Mouse (Mus musculus) lung, postnatal 0 days (tissue): Measurements from ENCODE around the gene Efcab7. TPM values are rescaled to one million over a fixed set of nuclear protein-coding genes. Genes with fewer than 3 reads are reported as not detected.

ENCODE experiments used
- ATAC-seq: fragments of 200-750 bp; cut with Nextera tagmentation; 2 replicates; pipeline ENCODE4 v1.8.0; 2017; ENCODE audit warnings: moderate library complexity
- DNase-seq: peaks from one replicate; pipeline ENCODE4 v3.0.0-alpha.2; 2016; ENCODE audit warnings: low spot score
- H3K27ac ChIP-seq: fragments of 300-500 bp; sonication (generic); 2 replicates; pipeline ENCODE4 v1.5.1; 2014; ENCODE audit warnings: antibody characterized with exemption, mild to moderate bottlenecking, low read length, mixed read lengths
- H3K27me3 ChIP-seq: fragments of 300-500 bp; sonication (generic); replicated peaks from 2 replicates; pipeline ENCODE4 v1.6.1; 2014; ENCODE audit warnings: low read length, mixed read lengths; ENCODE audit not compliant: insufficient read depth
- H3K36me3 ChIP-seq: fragments of 300-500 bp; sonication (generic); 2 replicates; pipeline ENCODE4 v1.6.1; 2014; ENCODE audit warnings: low read length, mixed read lengths; ENCODE audit not compliant: insufficient read depth
- H3K4me1 ChIP-seq: fragments of 300-500 bp; sonication (generic); 2 replicates; pipeline ENCODE4 v1.6.1; 2014; ENCODE audit warnings: antibody characterized with exemption, low read depth, low read length, mixed read lengths; ENCODE audit not compliant: insufficient read depth
- H3K4me2 ChIP-seq: fragments of 300-500 bp; sonication (generic); replicated peaks from 2 replicates; pipeline ENCODE4 v1.6.1; 2014; ENCODE audit warnings: low read depth, mild to moderate bottlenecking, low read length, moderate library complexity, mixed read lengths
- H3K4me3 ChIP-seq: fragments of 300-500 bp; sonication (generic); 2 replicates; pipeline ENCODE4 v1.5.1; 2014; ENCODE audit warnings: low read depth, low read length
- H3K9ac ChIP-seq: fragments of 300-500 bp; sonication (generic); replicated peaks from 2 replicates; pipeline ENCODE4 v1.6.1; 2014; ENCODE audit warnings: low read depth, mild to moderate bottlenecking
- H3K9me3 ChIP-seq: fragments of 300-500 bp; sonication (generic); 2 replicates; pipeline ENCODE4 v1.6.1; 2016; ENCODE audit warnings: low read length, mixed read lengths
- CTCF ChIP-seq: IDR thresholded peaks from 2 replicates; pipeline ENCODE4 v1.5.1; 2016; ENCODE audit warnings: antibody characterized with exemption, mild to moderate bottlenecking
- EP300 ChIP-seq: IDR thresholded peaks from 2 replicates; pipeline ENCODE4 v1.6.1; 2016; ENCODE audit warnings: antibody characterized with exemption, mild to moderate bottlenecking, control low read depth
- WGBS: fragments of 180-500 bp; shearing (Covaris S2); extraction: QIAGEN DNeasy Blood & Tissue Kit; methylation state at CpG from one replicate; pipeline ENCODE4 v1.1.7; 2014; 5-methylcytosine and 5-hydroxymethylcytosine counted together
- polyA plus RNA-seq: library from polyadenylated mRNA; unstranded; fragments of >200 nt; fragmentation: Nextera tagmentation; extraction: Ambion mirVana; gene quantifications from 2 replicates; pipeline ENCODE4 v1.2.1, GENCODE M21; 2015

Gene Efcab7
- polyA plus RNA-seq, 1 experiment from 2014 or later = 11.3 TPM

DNA sequence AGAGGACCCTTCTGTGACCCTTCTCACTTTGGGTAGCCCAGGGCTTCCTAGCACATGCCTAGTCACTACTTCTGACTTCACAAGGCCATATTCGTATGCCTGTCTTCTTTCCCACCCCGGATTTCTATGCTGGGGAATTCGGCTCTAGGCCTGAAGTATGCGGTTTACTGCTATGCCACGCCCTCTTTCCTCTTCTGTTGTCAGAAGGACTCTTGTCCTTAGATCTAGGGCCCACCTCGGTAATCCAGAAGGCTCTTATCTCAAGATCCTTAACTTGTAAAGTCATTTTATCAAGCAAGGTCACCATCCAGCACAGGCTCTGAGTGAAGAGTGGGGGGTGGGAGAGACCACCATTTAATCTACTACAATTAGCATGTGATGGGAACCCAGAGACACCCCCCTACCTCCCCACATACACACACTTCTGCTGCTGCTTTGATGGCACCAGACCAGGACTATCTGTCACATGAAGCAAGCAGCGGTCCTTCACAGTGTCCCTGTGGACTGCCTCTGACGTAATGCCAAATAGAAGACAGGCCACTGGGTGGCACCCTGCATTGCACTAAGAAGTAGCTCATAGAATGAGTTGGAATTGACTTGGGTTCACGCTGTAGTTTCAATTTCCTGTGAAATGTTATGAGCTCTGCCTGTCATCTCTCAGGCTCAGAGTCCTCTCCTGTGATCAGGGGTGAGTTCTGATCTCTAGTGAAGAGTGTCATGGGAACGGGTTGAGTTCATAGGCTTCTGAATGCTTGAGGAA is 112.8 kb downstream of the Efcab7 start:
- Histone ChIP-seq H3K27ac (peak overlapping the region; percentile 78), H3K4me1 (peaks cover 4% of the 10 kb centered on the region; the same call in 1 of the 2 replicates), H3K9me3 (no peaks in the 10 kb centered on the region), H3K9ac (no peak overlapping the region), H3K4me2 (peak overlapping the region; percentile 42), H3K27me3 (no peaks in the 10 kb centered on the region), H3K4me3 (no peak overlapping the region), H3K36me3 (no peaks in the 10 kb centered on the region)
- DNase-seq = peak; percentile 89
- ATAC-seq = peak; percentile 86
- peak; percentile 74 for TF ChIP-seq EP300
- TF ChIP-seq CTCF = peak; percentile 68
- 32% methylated on average over 10 of the region's 10 CpGs for WGBS

DNA sequence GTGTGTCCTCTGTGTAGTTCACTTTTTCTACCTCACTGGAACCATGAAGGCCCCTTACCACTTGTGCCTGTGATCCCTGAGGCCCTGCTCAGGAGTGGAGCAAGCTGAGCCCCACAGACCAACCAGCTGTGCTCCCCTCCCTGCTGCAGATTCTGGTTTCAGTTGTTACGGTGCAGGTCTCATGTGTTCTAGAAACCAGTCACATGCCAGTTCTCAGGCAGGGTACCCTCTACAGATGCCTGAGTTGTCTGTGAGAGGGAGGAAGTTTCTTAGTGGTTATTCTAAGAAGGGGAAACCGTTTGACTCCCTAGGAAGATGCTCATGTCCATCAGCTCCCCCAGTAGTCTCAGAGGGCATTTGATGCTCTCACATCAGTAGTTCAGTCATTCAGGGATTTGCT is 115.6 kb downstream of the Efcab7 start:
- Histone ChIP-seq H3K27me3 (no peaks in the 10 kb centered on the region), H3K27ac (no peak overlapping the region), H3K4me1 (peaks cover 4% of the 10 kb centered on the region; the same call in 1 of the 2 replicates), H3K4me2 (no peak overlapping the region), H3K4me3 (no peak overlapping the region), H3K9me3 (no peaks in the 10 kb centered on the region), H3K36me3 (no peaks in the 10 kb centered on the region), H3K9ac (no peak overlapping the region)
- WGBS = 59% methylated on average over 2 of the region's 2 CpGs
- TF ChIP-seq EP300 (no peak), CTCF (no peak)
- ATAC-seq = no peak
- no peak for DNase-seq

DNA sequence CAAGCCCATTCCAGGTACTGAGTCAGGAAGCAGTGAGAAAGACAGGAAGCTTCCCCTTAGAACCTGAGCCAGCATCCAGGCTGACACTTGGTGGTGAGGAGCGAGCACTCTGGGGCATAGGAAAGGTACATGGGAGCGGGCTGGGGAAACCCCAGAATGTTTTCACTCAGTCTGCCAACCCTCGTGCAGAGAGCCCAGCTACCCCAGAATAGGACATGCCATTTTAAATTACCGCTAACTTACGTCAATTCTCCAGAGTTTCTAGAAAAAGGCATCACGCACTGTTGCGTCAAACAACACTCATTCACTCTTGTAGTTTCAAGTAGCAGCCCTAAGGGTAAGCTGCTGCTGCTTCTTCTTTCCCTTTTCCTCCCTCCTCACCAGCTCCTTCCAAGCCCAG is 116.0 kb downstream of the Efcab7 start:
- no peak overlapping the region for H3K4me3 ChIP-seq
- DNase-seq (peak; percentile 35), ATAC-seq (no peak)
- peak; percentile 42; the same call in 1 of the 2 replicates for TF ChIP-seq EP300
- no peak for TF ChIP-seq CTCF
- no peaks in the 10 kb centered on the region for H3K9me3 ChIP-seq
- whole genome bisulfite sequencing = 75% methylated on average over 7 of the region's 7 CpGs
- H3K27me3 ChIP-seq = no peaks in the 10 kb centered on the region
- H3K4me2 ChIP-seq = no peak overlapping the region
- no peaks in the 10 kb centered on the region for H3K36me3 ChIP-seq
- no peak overlapping the region for H3K27ac ChIP-seq
- H3K4me1 ChIP-seq = peaks cover 4% of the 10 kb centered on the region; the same call in 1 of the 2 replicates
- H3K9ac ChIP-seq = no peak overlapping the region

DNA sequence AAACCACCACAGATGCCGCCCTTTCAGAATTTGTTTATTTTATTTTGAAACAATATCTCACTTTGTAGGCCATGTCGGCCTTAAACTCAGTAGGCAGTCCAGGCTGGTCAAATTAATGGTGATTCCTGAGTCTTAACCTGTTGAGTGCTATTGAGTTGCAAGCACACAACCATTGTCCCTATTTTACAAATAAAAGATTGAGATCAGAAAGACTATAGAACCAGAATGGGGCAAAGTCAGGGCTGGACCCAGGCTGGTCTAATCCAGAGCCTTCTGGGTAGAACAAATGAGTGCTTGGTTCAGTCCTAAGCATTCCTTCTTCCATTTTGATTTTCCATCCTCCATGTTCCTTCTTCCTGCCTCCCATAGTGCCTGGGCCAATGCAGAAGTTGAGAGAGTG is 117.5 kb downstream of the Efcab7 start:
- Histone ChIP-seq H3K4me3 (no peak overlapping the region), H3K36me3 (no peaks in the 10 kb centered on the region), H3K9ac (no peak overlapping the region), H3K4me2 (no peak overlapping the region), H3K4me1 (no peaks in the 10 kb centered on the region), H3K9me3 (no peaks in the 10 kb centered on the region), H3K27ac (0 out of 2 replicates have a peak overlapping the region, but pooled peaks have one; percentile 32), H3K27me3 (no peaks in the 10 kb centered on the region)
- WGBS = 81% methylated on average over 2 of the region's 2 CpGs
- no peak for TF ChIP-seq CTCF
- no peak for TF ChIP-seq EP300
- DNase-seq (no peak), ATAC-seq (no peak)

DNA sequence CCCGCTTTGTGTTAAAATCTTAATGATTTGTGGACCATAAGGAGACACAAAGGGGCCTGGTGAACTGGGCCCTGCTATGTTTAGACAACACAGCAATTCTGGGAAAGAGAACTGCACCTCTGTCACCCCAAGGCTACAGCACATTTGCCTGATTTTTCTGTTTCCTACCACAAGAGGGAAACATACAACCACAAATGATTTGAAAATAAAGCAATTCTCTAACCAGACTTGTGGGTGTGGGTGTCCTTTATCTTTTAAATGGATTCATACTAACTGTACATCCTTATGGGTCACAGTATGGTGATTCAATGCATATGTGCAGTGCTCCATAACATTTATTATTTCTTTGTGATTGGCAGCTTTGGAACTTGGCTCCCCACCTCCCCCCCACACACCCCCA is 118.2 kb downstream of the Efcab7 start:
- whole genome bisulfite sequencing = 57% methylated on average over 1 of the region's 1 CpGs
- Histone ChIP-seq H3K27me3 (no peaks in the 10 kb centered on the region), H3K4me1 (no peaks in the 10 kb centered on the region), H3K9ac (no peak overlapping the region), H3K36me3 (no peaks in the 10 kb centered on the region), H3K4me2 (no peak overlapping the region), H3K27ac (no peak overlapping the region), H3K9me3 (no peaks in the 10 kb centered on the region), H3K4me3 (no peak overlapping the region)
- ATAC-seq (peak; percentile 44), DNase-seq (peak; percentile 76)
- TF ChIP-seq CTCF (peak; percentile 76), EP300 (no peak)

DNA sequence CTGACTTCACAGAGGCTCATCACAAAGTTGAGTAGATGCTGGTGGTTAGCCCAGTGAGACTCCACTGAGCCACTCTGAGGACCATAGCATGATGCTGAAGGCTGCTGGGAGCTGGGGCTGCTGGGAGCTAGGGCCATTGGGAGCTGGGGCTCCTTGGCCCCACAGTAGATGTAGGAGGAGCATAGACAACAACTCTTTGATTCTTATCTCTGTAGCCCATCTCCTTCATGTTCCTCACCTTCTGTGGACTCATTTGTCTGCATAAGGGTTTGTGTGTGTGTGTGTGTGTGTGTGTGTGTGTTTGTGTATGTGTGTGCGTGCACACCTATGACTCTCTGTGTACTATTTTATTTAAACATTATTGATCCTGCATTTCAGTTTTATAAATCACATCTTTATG is 118.9 kb downstream of the Efcab7 start:
- 100% methylated on average over 1 of the region's 1 CpGs for WGBS
- H3K4me2 ChIP-seq = no peak overlapping the region
- no peak overlapping the region for H3K27ac ChIP-seq
- H3K36me3 ChIP-seq = no peaks in the 10 kb centered on the region
- no peaks in the 10 kb centered on the region for H3K9me3 ChIP-seq
- no peak overlapping the region for H3K4me3 ChIP-seq
- H3K27me3 ChIP-seq = no peaks in the 10 kb centered on the region
- DNase-seq (no peak), ATAC-seq (no peak)
- TF ChIP-seq CTCF (no peak), EP300 (no peak)
- H3K4me1 ChIP-seq = no peaks in the 10 kb centered on the region
- H3K9ac ChIP-seq = no peak overlapping the region
